Mouse (Mus musculus) erythroblast, embryonic 14.5 days (primary cell): ENCODE measurements around the gene Olfr502.

ENCODE experiments used
- GATA1 ChIP-seq: IDR thresholded peaks from 2 replicates; pipeline ENCODE4 v1.6.1; 2012; ENCODE audit warnings: low read length, inconsistent platforms, mixed read lengths
- TAL1 ChIP-seq: IDR thresholded peaks from 3 replicates; pipeline ENCODE4 v1.6.1; 2012; ENCODE audit warnings: low read length, inconsistent platforms, mixed read lengths

- TF ChIP-seq GATA1 (no peak), TAL1 (no peak)
Measured at GRCm38 (mm10) chr7:108565693-108566092, 40.8 kb upstream of the Olfr502 start, which contains the start of gene Olfr504.
